Mouse (Mus musculus) erythroblast, embryonic 14.5 days (primary cell): ENCODE results near the gene Spink4.

Experiments used
- GATA1 ChIP-seq: IDR thresholded peaks from 2 replicates; pipeline ENCODE4 v1.6.1; 2012; ENCODE audit warnings: low read length, inconsistent platforms, mixed read lengths
- TAL1 ChIP-seq: IDR thresholded peaks from 3 replicates; pipeline ENCODE4 v1.6.1; 2012; ENCODE audit warnings: low read length, inconsistent platforms, mixed read lengths

GRCm38 (mm10) chr4:40946516-40947121, 26.8 kb downstream of the Spink4 start:
- TF ChIP-seq GATA1 = no peak
- no peak for TF ChIP-seq TAL1
